Mouse (Mus musculus): ENCODE measurements around the gene Ly6g5b.

- TF ChIP-seq CTCF (IDR thresholded peaks at IDR 0.05; ENCODE audit: control insufficient read depth, insufficient read depth, insufficient replicate concordance, low read depth, low read length): no peak
- no peak for TF ChIP-seq POLR2A (IDR thresholded peaks at IDR 0.05; ENCODE audit: control insufficient read depth, low read depth, low read length)
Measured at GRCm38 (mm10) chr17:35161421-35161820, 46.2 kb upstream of the Ly6g5b start.
